Mouse (Mus musculus): ENCODE results near the gene Il1rl1. TPM values are rescaled to one million over a fixed set of nuclear protein-coding genes. Genes with fewer than 3 reads are reported as not detected.
A peak's percentile ranks its signal among the peaks of the same experiment; 100 is the strongest.

Il1rl1 gene
- polyA plus RNA-seq, 1 experiment: 413 TPM

- H3K27ac ChIP-seq (ENCODE audit: insufficient read depth, low read length): peak overlapping the region; percentile 17; the same call in 1 of the 2 replicates
- TF ChIP-seq CTCF (IDR thresholded peaks at IDR 0.05; ENCODE audit: borderline replicate concordance, insufficient read depth, low read length) (no peak), POLR2A (IDR thresholded peaks at IDR 0.05; ENCODE audit: low read depth, low read length) (no peak)
- no peak overlapping the region for H3K4me3 ChIP-seq (ENCODE audit: insufficient read depth, low read length)
- H3K4me1 ChIP-seq (ENCODE audit: control insufficient read depth, insufficient read depth, low read length): no peaks in the 10 kb centered on the region
Measured at GRCm38 (mm10) chr1:40404682-40405081, 24.7 kb upstream of the Il1rl1 start.

GRCm38 (mm10) chr1:40409882-40410281 lies 19.5 kb upstream of the Il1rl1 start:
- TF ChIP-seq POLR2A (IDR thresholded peaks at IDR 0.05; ENCODE audit: low read depth, low read length) (no peak), CTCF (IDR thresholded peaks at IDR 0.05; ENCODE audit: borderline replicate concordance, insufficient read depth, low read length) (no peak)
- H3K4me1 ChIP-seq (ENCODE audit: control insufficient read depth, insufficient read depth, low read length): peaks cover 2% of the 10 kb centered on the region; the same call in 1 of the 2 replicates

GRCm38 (mm10) chr1:40413039-40413438 lies 16.3 kb upstream of the Il1rl1 start:
- Histone ChIP-seq H3K4me1 (ENCODE audit: control insufficient read depth, insufficient read depth, low read length) (peaks cover 2% of the 10 kb centered on the region; the same call in 1 of the 2 replicates), H3K27ac (ENCODE audit: insufficient read depth, low read length) (no peak overlapping the region), H3K4me3 (ENCODE audit: insufficient read depth, low read length) (no peak overlapping the region)
- no peak for TF ChIP-seq CTCF (IDR thresholded peaks at IDR 0.05; ENCODE audit: borderline replicate concordance, insufficient read depth, low read length)
- TF ChIP-seq POLR2A (IDR thresholded peaks at IDR 0.05; ENCODE audit: low read depth, low read length): no peak

More at GRCm38 (mm10) chr1:40409882-40410281, 19.5 kb upstream of the Il1rl1 start:
- Histone ChIP-seq H3K4me3 (ENCODE audit: insufficient read depth, low read length) (no peak overlapping the region), H3K27ac (ENCODE audit: insufficient read depth, low read length) (no peak overlapping the region)

- TF ChIP-seq POLR2A (IDR thresholded peaks at IDR 0.05; ENCODE audit: low read depth, low read length) (no peak), CTCF (IDR thresholded peaks at IDR 0.05; ENCODE audit: borderline replicate concordance, insufficient read depth, low read length) (no peak)
- Histone ChIP-seq H3K4me3 (ENCODE audit: insufficient read depth, low read length) (no peak overlapping the region), H3K27ac (ENCODE audit: insufficient read depth, low read length) (peak overlapping the region; percentile 27; the same call in 1 of the 2 replicates), H3K4me1 (ENCODE audit: control insufficient read depth, insufficient read depth, low read length) (peaks cover 2% of the 10 kb centered on the region; the same call in 1 of the 2 replicates)
Measured at GRCm38 (mm10) chr1:40414276-40414675, 15.1 kb upstream of the Il1rl1 start.

- Histone ChIP-seq H3K4me3 (ENCODE audit: insufficient read depth, low read length) (no peak overlapping the region), H3K27ac (ENCODE audit: insufficient read depth, low read length) (peak overlapping the region; percentile 22; the same call in 1 of the 2 replicates)
Measured at GRCm38 (mm10) chr1:40414863-40415656, 14.3 kb upstream of the Il1rl1 start.

DNA sequence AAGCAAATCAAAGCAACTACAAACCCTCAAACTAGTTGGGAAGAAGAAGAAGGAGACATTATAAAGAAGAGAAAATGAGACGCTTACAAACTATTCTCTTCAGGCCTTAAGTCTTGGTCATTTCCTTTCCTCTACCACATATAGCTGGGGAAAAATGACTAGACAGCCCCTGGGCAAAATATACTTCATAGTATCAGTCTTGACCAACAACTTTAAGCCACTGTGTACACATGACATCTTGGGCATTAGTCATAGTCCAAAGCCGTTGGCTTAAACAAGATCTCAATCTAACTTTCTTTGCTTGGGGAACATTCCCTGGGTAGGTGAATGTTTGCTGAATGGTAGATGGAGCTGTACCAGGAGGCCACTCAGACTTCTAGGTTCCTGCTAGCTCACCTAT lies 12.3 kb upstream of the Il1rl1 start:
- TF ChIP-seq CTCF (IDR thresholded peaks at IDR 0.05; ENCODE audit: borderline replicate concordance, insufficient read depth, low read length) (no peak), POLR2A (IDR thresholded peaks at IDR 0.05; ENCODE audit: low read depth, low read length) (no peak)
- H3K4me1 ChIP-seq (ENCODE audit: control insufficient read depth, insufficient read depth, low read length): peaks cover 2% of the 10 kb centered on the region; the same call in 1 of the 2 replicates
- H3K4me3 ChIP-seq (ENCODE audit: insufficient read depth, low read length): no peak overlapping the region
- H3K27ac ChIP-seq (ENCODE audit: insufficient read depth, low read length): no peak overlapping the region; the same call in 1 of the 2 replicates

More at GRCm38 (mm10) chr1:40414863-40415656, 14.3 kb upstream of the Il1rl1 start:
- H3K4me1 ChIP-seq (ENCODE audit: control insufficient read depth, insufficient read depth, low read length): peaks cover 2% of the 10 kb centered on the region; the same call in 1 of the 2 replicates
- TF ChIP-seq CTCF (IDR thresholded peaks at IDR 0.05; ENCODE audit: borderline replicate concordance, insufficient read depth, low read length): no peak
- no peak for TF ChIP-seq POLR2A (IDR thresholded peaks at IDR 0.05; ENCODE audit: low read depth, low read length)

DNA sequence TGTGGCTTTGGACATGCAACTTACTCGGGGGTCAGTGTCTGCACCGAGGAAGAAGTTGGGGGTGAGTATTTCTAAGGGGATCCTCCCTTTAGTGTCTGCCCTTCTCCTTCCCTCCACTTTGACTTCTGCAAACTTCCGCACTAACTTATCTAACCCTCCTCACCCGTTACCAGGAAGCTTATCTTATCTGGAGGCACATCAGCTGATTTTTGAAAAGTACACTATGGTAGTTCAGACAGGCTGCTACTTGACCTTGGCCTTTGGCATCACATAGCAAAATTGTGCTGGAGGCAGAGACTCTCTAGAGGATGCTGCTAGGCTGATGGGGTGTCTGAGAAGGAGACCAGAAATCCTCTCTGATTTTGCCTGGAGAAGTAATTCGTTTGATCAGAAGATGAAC lies 10.9 kb upstream of the Il1rl1 start:
- Histone ChIP-seq H3K4me3 (ENCODE audit: insufficient read depth, low read length) (no peak overlapping the region), H3K4me1 (ENCODE audit: control insufficient read depth, insufficient read depth, low read length) (peaks cover 2% of the 10 kb centered on the region; the same call in 1 of the 2 replicates), H3K27ac (ENCODE audit: insufficient read depth, low read length) (no peak overlapping the region)
- no peak for TF ChIP-seq CTCF (IDR thresholded peaks at IDR 0.05; ENCODE audit: borderline replicate concordance, insufficient read depth, low read length)
- TF ChIP-seq POLR2A (IDR thresholded peaks at IDR 0.05; ENCODE audit: low read depth, low read length): no peak

GRCm38 (mm10) chr1:40423892-40424291 lies 5.5 kb upstream of the Il1rl1 start:
- H3K4me1 ChIP-seq (ENCODE audit: control insufficient read depth, insufficient read depth, low read length): 0 out of 2 replicates have a peak, but pooled peaks cover 3% of the 10 kb centered on the region
- no peak overlapping the region for H3K4me3 ChIP-seq (ENCODE audit: insufficient read depth, low read length)
- no peak overlapping the region for H3K27ac ChIP-seq (ENCODE audit: insufficient read depth, low read length)
- no peak for TF ChIP-seq CTCF (IDR thresholded peaks at IDR 0.05; ENCODE audit: borderline replicate concordance, insufficient read depth, low read length)
- TF ChIP-seq POLR2A (IDR thresholded peaks at IDR 0.05; ENCODE audit: low read depth, low read length): no peak

DNA sequence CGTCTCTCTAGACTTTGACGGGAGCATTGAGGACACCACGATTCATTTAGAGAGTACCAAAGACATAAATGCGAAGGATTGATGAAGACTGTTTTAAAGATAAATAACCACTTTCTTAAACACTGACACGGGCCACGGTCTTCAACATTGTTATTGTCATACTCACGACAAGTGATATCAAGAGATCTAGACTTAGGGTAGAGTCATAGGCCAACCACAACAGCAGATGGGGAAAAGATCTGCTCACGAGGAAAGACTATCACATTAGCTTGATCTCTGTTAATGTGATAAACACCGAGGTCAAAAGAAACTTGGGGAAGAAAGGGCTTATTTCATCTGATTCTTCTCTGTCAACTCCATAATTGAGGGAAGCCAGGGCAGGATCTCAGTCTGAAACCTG lies 2.1 kb upstream of the Il1rl1 start:
- Histone ChIP-seq H3K4me3 (ENCODE audit: insufficient read depth, low read length) (no peak overlapping the region), H3K27ac (ENCODE audit: insufficient read depth, low read length) (peak overlapping the region; percentile 45), H3K4me1 (ENCODE audit: control insufficient read depth, insufficient read depth, low read length) (0 out of 2 replicates have a peak, but pooled peaks cover 3% of the 10 kb centered on the region)
- TF ChIP-seq CTCF (IDR thresholded peaks at IDR 0.05; ENCODE audit: borderline replicate concordance, insufficient read depth, low read length) (no peak), POLR2A (IDR thresholded peaks at IDR 0.05; ENCODE audit: low read depth, low read length) (no peak)

GRCm38 (mm10) chr1:40427901-40428300 lies 1.5 kb upstream of the Il1rl1 start:
- TF ChIP-seq POLR2A (IDR thresholded peaks at IDR 0.05; ENCODE audit: low read depth, low read length) (no peak), CTCF (IDR thresholded peaks at IDR 0.05; ENCODE audit: borderline replicate concordance, insufficient read depth, low read length) (no peak)
- H3K27ac ChIP-seq (ENCODE audit: insufficient read depth, low read length): peak overlapping the region; percentile 73
- no peak overlapping the region for H3K4me3 ChIP-seq (ENCODE audit: insufficient read depth, low read length)
- H3K4me1 ChIP-seq (ENCODE audit: control insufficient read depth, insufficient read depth, low read length): 0 out of 2 replicates have a peak, but pooled peaks cover 3% of the 10 kb centered on the region

All from embryonic fibroblast, embryonic 13.5 days (primary cell).